In genomic region chr14:74883204-74883603, GRCm38 (mm10) we compare ENCODE assay signal across 11 mouse cellular contexts.
A peak's percentile ranks its signal among the peaks of the same experiment; 100 is the strongest.
DNase-seq lines count a peak whose midpoint lies in the region; ATAC-seq and TF ChIP-seq lines count a peak whose summit lies in the region.
"Had no signal": no experiment of that assay in that cellular context is flagged by ENCODE, and none has a peak within 500 bp of the region (broad histone marks: within the 10 kb centered on the region; RNA-seq: fewer than 3 reads in every experiment).

No protein-coding gene starts in this region.

- WGBS in heart, embryonic 11.5 days (ENCODE audit: insufficient replicate concordance): 35% methylated on average over 11 of the region's 11 CpGs
- WGBS in heart, adult 2 months: 66% methylated on average over 11 of the region's 11 CpGs
- 28% methylated on average over 11 of the region's 11 CpGs for WGBS in stomach, embryonic 15.5 days

- intact Hi-C loops in heart, adult 2 months (cut with DNase I): no loop called here
- intact Hi-C loops in left cerebral cortex, postnatal 4 days (cut with DNase I): no loop called here

- ATAC-seq in heart, embryonic 11.5 days (replicated peaks; ENCODE audit: insufficient number of reproducible peaks, low FRiP score, low TSS enrichment): no peak
- ATAC-seq in stomach, embryonic 15.5 days (ENCODE audit: insufficient read depth, low FRiP score, low read depth): no peak
- ATAC-seq: forebrain, postnatal 0 days had no signal

- TF ChIP-seq POLR2A in heart, adult 2 months (IDR thresholded peaks at IDR 0.05; ENCODE audit: insufficient read depth, low read depth, low read length): no peak

- H3K27me3 ChIP-seq in heart, embryonic 11.5 days (ENCODE audit: control insufficient read depth, insufficient read depth, low read length): no peaks in the 10 kb centered on the region
- H3K27me3 ChIP-seq in heart, adult 2 months (ENCODE audit: control insufficient read depth, insufficient read depth, low read length): no peaks in the 10 kb centered on the region
- no peaks in the 10 kb centered on the region for H3K27me3 ChIP-seq in stomach, embryonic 15.5 days (replicated peaks)

- H3K4me2 ChIP-seq in heart, embryonic 11.5 days: peak overlapping the region; percentile 27; the same call in 1 of the 2 replicates
- peak overlapping the region; percentile 29 for H3K4me2 ChIP-seq in stomach, embryonic 15.5 days
- H3K4me2 ChIP-seq: liver, embryonic 11.5 days had no signal

- no peak for DNase-seq in heart, adult 2 months
- peak; percentile 36 for DNase-seq in left cerebral cortex, adult 11 months (ENCODE audit: low spot score)
- DNase-seq in left cerebral cortex, postnatal 4 days: no peak
- peak; percentile 70 to 80 for DNase-seq in left cerebral cortex, adult 18-20 months (ENCODE audit: low spot score in 2 of 2)
- DNase-seq in cerebellum, adult 9-11 months: no peak
- no peak for DNase-seq in cerebellum, postnatal 10 days
- DNase-seq: forebrain, postnatal 0 days; heart, postnatal 14 days had no signal

- no peaks in the 10 kb centered on the region for H3K36me3 ChIP-seq in heart, embryonic 11.5 days (ENCODE audit: control insufficient read depth, insufficient read depth, low read length)
- peaks cover 6% of the 10 kb centered on the region; the same call in 1 of the 2 replicates for H3K36me3 ChIP-seq in heart, adult 2 months (ENCODE audit: control insufficient read depth, insufficient read depth, low read length)
- H3K36me3 ChIP-seq in stomach, embryonic 15.5 days: no peaks in the 10 kb centered on the region

- no peak overlapping the region for H3K9ac ChIP-seq in heart, embryonic 11.5 days (ENCODE audit: low read depth, low read length)
- no peak overlapping the region for H3K9ac ChIP-seq in heart, adult 2 months (ENCODE audit: low read depth, low read length)
- H3K9ac ChIP-seq in stomach, embryonic 15.5 days: no peak overlapping the region
- H3K9ac ChIP-seq: forebrain, postnatal 0 days had no signal

- TF ChIP-seq CTCF in heart, adult 2 months (IDR thresholded peaks at IDR 0.05): no peak

- peaks cover 31% of the 10 kb centered on the region for H3K4me1 ChIP-seq in heart, embryonic 11.5 days (ENCODE audit: control insufficient read depth, insufficient read depth, low read length)
- peaks cover 23% of the 10 kb centered on the region for H3K4me1 ChIP-seq in heart, adult 2 months (ENCODE audit: control insufficient read depth, insufficient read depth, low read length)
- H3K4me1 ChIP-seq in stomach, embryonic 15.5 days: peaks cover 33% of the 10 kb centered on the region

- peaks cover 8% of the 10 kb centered on the region for H3K79me2 ChIP-seq in heart, adult 2 months (replicated peaks; ENCODE audit: control insufficient read depth, insufficient read depth, low read length)

- TF ChIP-seq EP300 in heart, adult 2 months (IDR thresholded peaks at IDR 0.05; ENCODE audit: insufficient read depth, low read depth, low read length): no peak

- no peak overlapping the region for H3K27ac ChIP-seq in heart, embryonic 11.5 days (ENCODE audit: low read depth, low read length)
- no peak overlapping the region for H3K27ac ChIP-seq in heart, adult 2 months
- peak overlapping the region; percentile 42; the same call in 1 of the 2 replicates for H3K27ac ChIP-seq in stomach, embryonic 15.5 days

- H3K9me3 ChIP-seq in heart, embryonic 11.5 days (replicated peaks; ENCODE audit: control insufficient read depth, low read length): no peaks in the 10 kb centered on the region
- H3K9me3 ChIP-seq in stomach, embryonic 15.5 days: no peaks in the 10 kb centered on the region

- H3K4me3 ChIP-seq in heart, embryonic 11.5 days (ENCODE audit: low read depth, low read length): no peak overlapping the region
- no peak overlapping the region for H3K4me3 ChIP-seq in heart, adult 2 months
- no peak overlapping the region for H3K4me3 ChIP-seq in stomach, embryonic 15.5 days (replicated peaks)

Comparison
In these comparisons a context has a peak if more than half of its experiments do, and no peak if none do; other contexts are left out.
1. DNase-seq: peak in left cerebral cortex, adult 11 months (single experiment) and left cerebral cortex, adult 18-20 months (2 of 2); none in heart, adult 2 months (0 of 2), left cerebral cortex, postnatal 4 days (single experiment), cerebellum, adult 9-11 months (single experiment) and cerebellum, postnatal 10 days (0 of 2).